Mouse (Mus musculus) thymus, adult 18-20 months (tissue): ENCODE measurements at regions not wholly inside any gene's neighbourhood (a gene's known extent, or its start where the extent isn't known, plus 50 kb on each side); places are given as distances from the start of the nearest gene placed in this dataset.

Experiments used
- DNase-seq, 2 experiments: peaks; one replicate each; pipeline ENCODE4 v3.0.0; 2022; ENCODE audit warnings: mixed read lengths in 2 of 2

- no peak for DNase-seq
These were observed 84.5 kb upstream of the Cdkn2b start for GRCm38 (mm10) chr4:89395336-89395735.

GRCm38 (mm10) chr4:89393251-89393711 lies 82.4 kb upstream of the Cdkn2b start:
- no peak for DNase-seq

GRCm38 (mm10) chr4:89392791-89393190 lies 82.0 kb upstream of the Cdkn2b start:
- DNase-seq, result no peak

GRCm38 (mm10) chr4:89391463-89392308 lies 80.8 kb upstream of the Cdkn2b start:
- no peak for DNase-seq

- no peak for DNase-seq
These were observed 72.7 kb upstream of the Cdkn2b start for GRCm38 (mm10) chr4:89383548-89383947.

GRCm38 (mm10) chr4:89382434-89382976 lies 71.7 kb upstream of the Cdkn2b start:
- DNase-seq, result no peak

- DNase-seq, result no peak
These were observed 70.9 kb upstream of the Cdkn2b start for GRCm38 (mm10) chr4:89381763-89382162.

- DNase-seq, result no peak
These were observed 70.2 kb upstream of the Cdkn2b start for GRCm38 (mm10) chr4:89381077-89381476.

GRCm38 (mm10) chr4:89380330-89380945 lies 69.6 kb upstream of the Cdkn2b start:
- no peak for DNase-seq

GRCm38 (mm10) chr4:89379622-89380329 lies 68.9 kb upstream of the Cdkn2b start:
- DNase-seq, result no peak

- DNase-seq, result no peak
These were observed 61.8 kb upstream of the Cdkn2b start for GRCm38 (mm10) chr4:89372631-89373030.

GRCm38 (mm10) chr4:89368850-89369524 lies 58.1 kb upstream of the Cdkn2b start:
- no peak for DNase-seq

- DNase-seq, result no peak
These were observed 55.8 kb upstream of the Cdkn2b start for GRCm38 (mm10) chr4:89366581-89367141.

GRCm38 (mm10) chr4:89365875-89366274 lies 55.0 kb upstream of the Cdkn2b start:
- no peak for DNase-seq

GRCm38 (mm10) chr4:89363150-89363683 lies 52.4 kb upstream of the Cdkn2b start:
- no peak for DNase-seq

- DNase-seq, result no peak
These were observed 51.8 kb upstream of the Cdkn2b start for GRCm38 (mm10) chr4:89362650-89363049.

GRCm38 (mm10) chr4:89361316-89361715 lies 50.5 kb upstream of the Cdkn2b start:
- DNase-seq, result no peak
